Mouse (Mus musculus) heart, postnatal 0 days (tissue): ENCODE results near the gene Rxra.

Source experiments
- CTCF ChIP-seq: IDR thresholded peaks from 2 replicates; pipeline ENCODE4 v1.5.1; 2016; ENCODE audit warnings: antibody characterized with exemption, control low read depth, low read depth
- EP300 ChIP-seq: IDR thresholded peaks from 2 replicates; pipeline ENCODE4 v1.6.1; 2016; ENCODE audit warnings: antibody characterized with exemption, low read depth

GRCm38 (mm10) chr2:27635147-27635738 is 41.0 kb upstream of the Rxra start:
- TF ChIP-seq EP300 (no peak), CTCF (no peak)
